In genomic region chr10:12234141-12234540, GRCm38 (mm10) we compare ENCODE assay signal across 15 mouse cellular contexts.
"Had no signal": no experiment of that assay in that cellular context is flagged by ENCODE, and none has a peak within 500 bp of the region (broad histone marks: within the 10 kb centered on the region; RNA-seq: fewer than 3 reads in every experiment).

No protein-coding gene starts in this region.

- H3K4me3 ChIP-seq: limb, embryonic 12.5 days; limb, embryonic 15.5 days had no signal

- H3K9ac ChIP-seq: limb, embryonic 12.5 days; limb, embryonic 15.5 days; liver, embryonic 14.5 days; liver, postnatal 0 days; lung, embryonic 14.5 days had no signal

- H3K9me3 ChIP-seq: limb, embryonic 12.5 days; limb, embryonic 15.5 days had no signal

- H3K36me3 ChIP-seq: limb, embryonic 12.5 days; limb, embryonic 15.5 days had no signal

- ATAC-seq: liver, postnatal 0 days; lung, postnatal 0 days had no signal

- H3K27me3 ChIP-seq: limb, embryonic 12.5 days; limb, embryonic 15.5 days had no signal

- H3K4me2 ChIP-seq: limb, embryonic 12.5 days; limb, embryonic 15.5 days; liver, embryonic 11.5 days; lung, embryonic 14.5 days; midbrain, embryonic 11.5 days had no signal

- H3K27ac ChIP-seq: limb, embryonic 12.5 days; limb, embryonic 15.5 days; liver, embryonic 14.5 days had no signal

- DNase-seq: kidney, postnatal 10 days; kidney, postnatal 36 days; left cerebral cortex, postnatal 4 days; liver, postnatal 0 days; lung, embryonic 14.5 days; lung, postnatal 36 days; midbrain, embryonic 14.5 days; thymus, adult 18-20 months; thymus, postnatal 4 days had no signal

- H3K4me1 ChIP-seq: limb, embryonic 12.5 days; limb, embryonic 15.5 days had no signal
